Mouse (Mus musculus): ENCODE results near the gene Tdrd1.
"Not testable (repeated sequence)": the region's sequence is repeated elsewhere in the genome, so short reads cannot be mapped to it uniquely, and the experiment has no call there.

Tdrd1 gene

DNA sequence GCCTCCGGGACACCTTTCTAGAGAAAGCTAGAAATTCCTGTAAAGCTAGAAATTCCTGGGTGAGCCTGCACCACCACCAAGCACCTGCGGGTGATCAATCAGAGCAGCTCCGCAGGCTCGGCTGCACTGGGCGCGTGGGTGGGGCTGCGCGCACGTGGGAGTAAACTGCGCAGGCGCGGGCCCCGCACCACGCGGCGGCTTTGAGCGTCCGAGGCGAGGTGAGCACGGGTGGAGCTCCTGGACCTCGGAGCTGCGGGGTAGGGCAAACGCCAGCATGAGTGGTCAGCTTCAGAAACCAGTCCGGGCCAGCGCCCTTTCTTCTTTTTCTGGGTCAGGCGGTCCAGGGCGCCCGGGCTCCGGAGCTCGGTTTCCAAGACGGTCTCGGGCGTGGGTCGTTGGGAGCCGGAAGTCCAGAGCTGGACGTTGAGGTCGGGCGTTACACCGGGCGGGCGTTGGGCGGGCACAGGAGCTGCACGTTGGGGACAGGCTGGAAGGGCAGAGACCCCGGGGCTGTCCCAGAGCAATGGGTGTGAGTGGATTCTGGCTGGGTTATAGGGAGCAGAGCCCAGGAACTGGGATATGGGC, at the start of gene Tdrd1:
Tdrd1 (plus strand) TSS at position 163 of the 585 bp plus-strand sequence.
- no peak for DNase-seq (ENCODE audit: low spot score in 2 of 2)

- DNase-seq (ENCODE audit: low spot score in 2 of 2): peak; percentile 47 to 51
These were observed 49.2 kb upstream of the Tdrd1 start for GRCm38 (mm10) chr19:56776719-56777382.

GRCm38 (mm10) chr19:56778532-56778931, 47.5 kb upstream of the Tdrd1 start:
- not testable (repeated sequence) for DNase-seq (ENCODE audit: low spot score in 2 of 2)

DNA sequence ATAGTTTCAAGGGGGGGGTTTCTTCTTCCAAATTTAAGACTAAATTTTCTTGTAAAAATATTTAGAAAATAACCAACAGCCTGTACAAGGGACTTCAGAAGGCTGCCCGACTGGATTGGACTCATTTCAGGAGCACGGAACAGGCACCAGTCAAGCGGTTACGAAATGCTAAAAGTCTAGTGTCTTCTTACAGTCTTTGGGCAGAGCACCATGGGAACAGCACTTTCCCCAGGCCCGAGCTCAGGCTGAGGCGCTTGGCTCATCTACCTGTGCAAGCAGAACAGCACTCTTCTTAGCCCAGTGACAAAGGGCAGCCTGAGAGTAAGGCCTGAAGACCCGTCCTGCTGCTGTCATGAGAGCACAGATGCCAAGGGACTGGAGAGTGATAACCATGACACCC, 38.1 kb upstream of the Tdrd1 start:
- DNase-seq (ENCODE audit: low spot score in 2 of 2): no peak

GRCm38 (mm10) chr19:56788952-56789351, 37.1 kb upstream of the Tdrd1 start:
- DNase-seq (ENCODE audit: low spot score in 2 of 2): no peak

DNA sequence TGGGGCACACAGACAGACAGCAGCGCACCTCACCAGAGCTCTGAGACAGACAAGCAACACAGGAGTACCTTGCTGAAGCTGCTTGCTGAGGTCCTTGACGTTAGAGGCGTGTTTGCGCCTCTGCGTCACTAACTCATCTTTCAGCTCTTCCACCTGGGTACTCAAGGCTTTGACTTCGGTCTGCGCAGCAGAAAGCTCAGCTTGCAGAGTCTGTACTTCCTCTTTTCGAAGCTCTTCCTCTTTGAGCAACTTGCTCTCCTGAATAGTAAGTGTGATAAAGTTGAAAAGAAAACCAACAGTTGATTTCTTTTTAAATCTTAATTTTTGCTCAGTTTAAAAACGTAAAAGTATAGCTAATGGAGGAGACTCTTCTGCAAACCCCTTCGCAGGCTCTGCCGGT, 28.6 kb upstream of the Tdrd1 start:
- peak; percentile 59 to 60 for DNase-seq (ENCODE audit: low spot score in 2 of 2)

- no peak for DNase-seq (ENCODE audit: low spot score in 2 of 2)
These were observed 25.8 kb upstream of the Tdrd1 start for GRCm38 (mm10) chr19:56800226-56800625.

GRCm38 (mm10) chr19:56800930-56801655, 24.9 kb upstream of the Tdrd1 start:
- no peak for DNase-seq (ENCODE audit: low spot score in 2 of 2)

DNA sequence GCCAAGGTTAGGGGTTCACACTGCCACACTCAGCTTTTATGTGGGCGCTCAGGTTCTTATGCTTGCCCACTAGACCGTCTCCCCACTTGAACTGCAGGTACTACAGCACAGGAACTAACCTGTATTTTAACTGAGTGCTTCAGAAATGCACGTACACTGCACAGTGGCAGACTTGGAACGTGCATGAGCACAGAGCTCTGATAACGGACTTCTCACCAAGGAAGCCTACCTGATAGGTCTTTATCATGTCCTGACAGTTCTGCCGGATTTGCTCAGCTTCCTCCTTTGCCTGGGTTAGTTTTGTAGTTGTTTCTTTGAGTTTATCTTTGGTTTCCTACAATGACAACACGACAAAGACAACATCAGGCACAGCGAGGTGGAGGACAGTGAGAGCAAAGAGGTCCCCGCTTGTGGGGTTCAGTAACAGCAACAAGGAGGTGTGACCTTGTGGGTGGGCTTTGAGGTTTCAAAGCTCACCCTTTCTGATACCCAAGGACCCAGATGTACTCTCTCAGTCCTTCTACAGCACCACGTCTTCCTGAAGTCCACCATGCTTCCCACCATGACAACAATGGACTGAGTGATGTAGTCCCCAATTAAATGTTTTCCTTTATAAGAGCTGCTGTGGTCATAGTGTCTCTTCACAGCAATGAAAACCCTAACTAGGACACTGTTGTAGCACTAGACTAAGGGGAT, 24.2 kb upstream of the Tdrd1 start:
- DNase-seq (ENCODE audit: low spot score in 2 of 2): no peak

DNA sequence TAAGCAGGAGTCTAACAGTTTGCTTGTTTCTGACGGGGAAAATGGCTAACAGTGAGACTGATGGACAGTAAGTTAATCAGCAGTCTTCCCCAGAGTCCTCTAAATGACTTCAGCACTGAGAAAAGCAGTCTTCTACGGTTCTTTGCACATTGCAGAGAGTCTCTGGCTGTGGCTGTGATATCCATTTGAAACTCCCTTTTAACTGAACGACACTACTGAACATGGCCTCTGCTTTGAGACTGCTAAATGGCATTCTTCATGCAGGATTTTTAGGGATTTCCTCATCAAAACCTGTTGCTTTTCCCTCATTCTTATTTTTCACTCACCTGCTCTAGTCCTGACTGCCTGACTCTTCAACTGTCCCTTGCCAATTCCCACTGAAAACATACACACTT, 23.7 kb upstream of the Tdrd1 start:
- DNase-seq (ENCODE audit: low spot score in 2 of 2): no peak

- peak; percentile 54 to 57 for DNase-seq (ENCODE audit: low spot score in 2 of 2)
These were observed 20.6 kb upstream of the Tdrd1 start for GRCm38 (mm10) chr19:56805366-56805765.

DNA sequence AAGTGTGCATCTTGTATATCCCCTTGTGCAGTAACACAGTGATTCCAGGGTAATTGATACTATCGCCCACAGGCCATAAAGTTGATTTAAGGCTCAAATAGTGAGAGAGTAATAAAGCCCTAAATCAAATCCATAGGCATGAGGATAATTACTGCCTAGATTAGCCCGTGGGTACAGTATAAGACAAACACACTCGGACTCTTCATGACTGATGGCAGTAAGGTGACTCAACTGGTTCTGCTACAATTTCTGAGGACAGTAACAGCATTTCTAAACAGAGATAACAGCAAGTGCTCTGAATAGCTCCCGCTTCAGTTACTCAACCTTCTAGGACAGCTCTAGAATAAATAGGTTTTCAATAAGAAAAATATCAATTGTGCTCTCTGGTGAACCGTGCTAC, 18.9 kb upstream of the Tdrd1 start:
- DNase-seq (ENCODE audit: low spot score in 2 of 2): no peak

- no peak for DNase-seq (ENCODE audit: low spot score in 2 of 2)
These were observed 17.2 kb upstream of the Tdrd1 start for GRCm38 (mm10) chr19:56808771-56809170.

- DNase-seq (ENCODE audit: low spot score in 2 of 2): no peak
These were observed 15.3 kb upstream of the Tdrd1 start for GRCm38 (mm10) chr19:56810641-56811146.

GRCm38 (mm10) chr19:56811590-56811989, 14.4 kb upstream of the Tdrd1 start:
- peak; percentile 40 to 43 for DNase-seq (ENCODE audit: low spot score in 2 of 2)

GRCm38 (mm10) chr19:56813360-56813759, 12.6 kb upstream of the Tdrd1 start:
- DNase-seq (ENCODE audit: low spot score in 2 of 2): no peak

DNA sequence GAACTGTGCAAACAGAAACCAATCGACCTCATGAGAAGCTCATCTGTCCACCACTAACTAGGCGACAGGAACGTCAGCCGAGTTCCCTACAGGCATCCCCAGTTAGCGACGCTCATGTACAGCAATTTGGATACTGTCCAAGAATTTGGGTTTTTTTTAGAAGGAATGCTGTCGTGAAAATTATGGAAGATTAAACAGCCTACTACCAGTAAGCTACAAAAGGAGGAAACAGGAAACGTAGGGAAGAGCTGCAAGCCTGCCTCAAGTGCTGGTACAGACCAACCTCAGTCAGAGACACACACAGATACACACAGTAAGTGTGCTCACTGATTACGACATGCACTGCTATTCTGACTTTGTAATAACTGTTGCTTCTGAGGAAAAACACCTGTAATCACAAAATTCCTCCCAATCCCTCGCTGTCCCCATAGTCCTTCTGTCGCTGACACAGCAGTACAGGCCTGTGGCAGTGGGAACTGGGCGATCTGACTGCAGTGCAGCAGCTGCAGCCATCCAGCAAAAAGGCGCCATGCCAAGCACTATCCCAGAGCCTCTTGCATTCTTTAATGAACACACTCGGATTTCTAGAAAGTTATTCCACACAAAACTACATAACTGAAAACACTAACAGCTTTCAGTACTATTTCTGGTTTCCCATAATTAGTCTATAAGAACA, 8.0 kb upstream of the Tdrd1 start:
- no peak for DNase-seq (ENCODE audit: low spot score in 2 of 2)

- DNase-seq (ENCODE audit: low spot score in 2 of 2): no peak
These were observed 4.8 kb upstream of the Tdrd1 start for GRCm38 (mm10) chr19:56821040-56821797.

DNA sequence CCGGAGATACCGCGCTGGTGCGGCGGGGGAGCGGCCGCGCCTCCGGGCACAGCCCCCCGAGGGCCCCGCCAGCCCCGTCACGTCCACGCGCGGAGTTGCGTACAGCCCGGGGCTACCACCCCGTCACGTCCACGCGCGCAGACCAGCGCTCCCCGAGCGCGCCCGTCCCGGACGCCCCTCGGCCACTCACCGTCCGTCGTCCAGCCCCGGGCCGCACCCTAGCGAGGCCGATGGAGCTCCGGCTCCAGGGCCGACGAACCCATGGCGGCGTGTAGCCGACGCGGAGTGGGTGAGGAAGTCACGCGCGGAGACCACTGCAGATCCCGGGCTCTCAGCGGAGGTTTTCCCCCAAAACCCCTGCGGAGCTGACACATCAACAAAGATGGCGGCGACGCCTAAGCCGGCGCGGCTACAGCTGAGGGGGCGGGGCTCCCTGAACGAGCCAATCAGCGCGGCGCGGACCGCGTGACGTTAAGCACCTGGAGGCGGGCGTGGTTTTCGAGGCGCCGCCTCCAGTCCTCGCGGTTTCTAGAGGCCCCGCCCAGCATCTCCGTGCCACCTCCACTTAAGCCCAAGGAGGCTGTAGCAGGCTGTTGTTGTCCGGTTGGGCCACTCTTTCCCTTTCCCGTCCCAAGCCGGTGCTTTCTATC, 4.1 kb upstream of the Tdrd1 start, which contains the start of gene Ccdc186:
Ccdc186 (minus strand) TSS at position 393 of the 650 bp plus-strand sequence.
- DNase-seq (ENCODE audit: low spot score in 2 of 2): peak; percentile 92 to 93

- DNase-seq (ENCODE audit: low spot score in 2 of 2): no peak
These were observed 3.6 kb upstream of the Tdrd1 start for GRCm38 (mm10) chr19:56822448-56822836.

Data from spleen, postnatal 36 days (tissue).